Mouse (Mus musculus): ENCODE measurements at regions not wholly inside any gene's neighbourhood (a gene's known extent, or its start where the extent isn't known, plus 50 kb on each side); places are given as distances from the start of the nearest gene placed in this dataset.

- 71% methylated on average over 3 of the region's 3 CpGs for WGBS
- no peaks in the 10 kb centered on the region for H3K9me3 ChIP-seq (ENCODE audit: control insufficient read depth, low read length)
- H3K27me3 ChIP-seq (ENCODE audit: control insufficient read depth, insufficient read depth, low read length) = no peaks in the 10 kb centered on the region
- H3K4me1 ChIP-seq (ENCODE audit: control insufficient read depth, insufficient read depth, low read length) = no peaks in the 10 kb centered on the region
- no peaks in the 10 kb centered on the region for H3K36me3 ChIP-seq (ENCODE audit: control insufficient read depth, insufficient read depth, low read length)
- no peak overlapping the region for H3K27ac ChIP-seq (ENCODE audit: low read depth, low read length)
- no peak for ATAC-seq (ENCODE audit: low read depth)
- no peak overlapping the region for H3K9ac ChIP-seq (replicated peaks; ENCODE audit: low read depth, low read length)
- no peak overlapping the region for H3K4me3 ChIP-seq (ENCODE audit: low read depth, low read length)
- no peak overlapping the region for H3K4me2 ChIP-seq (ENCODE audit: low read depth, low read length)
Measured at GRCm38 (mm10) chr9:52422622-52423021, 254.2 kb upstream of the Zc3h12c start.

DNA sequence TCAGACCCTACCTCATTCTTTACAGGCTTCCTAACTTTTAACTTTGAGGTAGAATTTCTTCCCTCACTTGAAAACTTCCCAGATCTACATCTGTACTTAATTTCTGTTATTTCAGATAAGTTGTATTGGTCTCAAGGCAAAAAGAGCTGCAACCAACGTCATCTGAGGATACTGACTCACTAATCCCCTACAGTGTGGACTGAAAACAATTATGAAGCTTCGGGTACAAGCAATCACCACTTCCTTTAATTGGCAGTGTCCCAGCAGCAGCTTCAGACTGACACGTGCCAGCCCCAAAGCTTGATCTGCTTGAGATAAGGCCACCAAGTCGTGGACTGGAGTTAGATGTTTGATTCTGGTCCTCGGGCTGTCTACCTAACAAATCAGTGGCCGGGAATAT lies 247.3 kb upstream of the Zc3h12c start:
- Histone ChIP-seq H3K4me1 (ENCODE audit: control insufficient read depth, insufficient read depth, low read length) (no peaks in the 10 kb centered on the region), H3K9ac (replicated peaks; ENCODE audit: low read depth, low read length) (no peak overlapping the region), H3K9me3 (ENCODE audit: control insufficient read depth, low read length) (no peaks in the 10 kb centered on the region), H3K27me3 (ENCODE audit: control insufficient read depth, insufficient read depth, low read length) (no peaks in the 10 kb centered on the region), H3K27ac (ENCODE audit: low read depth, low read length) (no peak overlapping the region), H3K4me3 (ENCODE audit: low read depth, low read length) (no peak overlapping the region), H3K36me3 (ENCODE audit: control insufficient read depth, insufficient read depth, low read length) (no peaks in the 10 kb centered on the region), H3K4me2 (ENCODE audit: low read depth, low read length) (no peak overlapping the region)
- ATAC-seq (ENCODE audit: low read depth) = no peak
- 84% methylated on average over 6 of the region's 6 CpGs for WGBS

DNA sequence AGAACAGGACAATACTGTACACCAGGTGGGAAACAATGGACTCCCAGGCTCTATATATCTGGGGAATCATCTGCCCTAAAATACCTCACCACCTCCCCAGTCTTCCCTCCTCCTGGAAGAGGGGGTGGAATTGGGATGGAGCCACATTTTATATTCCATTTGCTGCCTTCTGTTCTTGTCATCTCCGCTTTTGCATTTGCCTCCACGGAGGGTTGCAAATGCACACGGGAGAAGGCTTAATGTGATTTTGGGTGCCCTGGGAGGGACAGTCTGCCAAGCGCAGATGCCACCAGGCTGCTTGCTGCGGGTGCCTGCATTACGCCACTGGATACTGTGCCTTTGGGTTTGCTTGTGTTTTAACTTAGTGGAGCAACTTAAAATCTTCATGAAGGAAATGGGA lies 239.5 kb upstream of the Zc3h12c start:
- Histone ChIP-seq H3K9ac (replicated peaks; ENCODE audit: low read depth, low read length) (no peak overlapping the region), H3K36me3 (ENCODE audit: control insufficient read depth, insufficient read depth, low read length) (no peaks in the 10 kb centered on the region), H3K4me2 (ENCODE audit: low read depth, low read length) (no peak overlapping the region), H3K4me3 (ENCODE audit: low read depth, low read length) (no peak overlapping the region), H3K27ac (ENCODE audit: low read depth, low read length) (no peak overlapping the region), H3K27me3 (ENCODE audit: control insufficient read depth, insufficient read depth, low read length) (no peaks in the 10 kb centered on the region), H3K4me1 (ENCODE audit: control insufficient read depth, insufficient read depth, low read length) (no peaks in the 10 kb centered on the region), H3K9me3 (ENCODE audit: control insufficient read depth, low read length) (no peaks in the 10 kb centered on the region)
- no peak for ATAC-seq (ENCODE audit: low read depth)
- 89% methylated on average over 6 of the region's 6 CpGs for WGBS

- Histone ChIP-seq H3K4me1 (ENCODE audit: control insufficient read depth, insufficient read depth, low read length) (no peaks in the 10 kb centered on the region), H3K27ac (ENCODE audit: low read depth, low read length) (no peak overlapping the region), H3K4me3 (ENCODE audit: low read depth, low read length) (no peak overlapping the region), H3K36me3 (ENCODE audit: control insufficient read depth, insufficient read depth, low read length) (no peaks in the 10 kb centered on the region), H3K9ac (replicated peaks; ENCODE audit: low read depth, low read length) (no peak overlapping the region), H3K27me3 (ENCODE audit: control insufficient read depth, insufficient read depth, low read length) (no peaks in the 10 kb centered on the region), H3K9me3 (ENCODE audit: control insufficient read depth, low read length) (no peaks in the 10 kb centered on the region), H3K4me2 (ENCODE audit: low read depth, low read length) (no peak overlapping the region)
- ATAC-seq (ENCODE audit: low read depth) = no peak
- WGBS = 83% methylated on average over 2 of the region's 2 CpGs
Measured at GRCm38 (mm10) chr9:52402496-52402895, 234.1 kb upstream of the Zc3h12c start.

DNA sequence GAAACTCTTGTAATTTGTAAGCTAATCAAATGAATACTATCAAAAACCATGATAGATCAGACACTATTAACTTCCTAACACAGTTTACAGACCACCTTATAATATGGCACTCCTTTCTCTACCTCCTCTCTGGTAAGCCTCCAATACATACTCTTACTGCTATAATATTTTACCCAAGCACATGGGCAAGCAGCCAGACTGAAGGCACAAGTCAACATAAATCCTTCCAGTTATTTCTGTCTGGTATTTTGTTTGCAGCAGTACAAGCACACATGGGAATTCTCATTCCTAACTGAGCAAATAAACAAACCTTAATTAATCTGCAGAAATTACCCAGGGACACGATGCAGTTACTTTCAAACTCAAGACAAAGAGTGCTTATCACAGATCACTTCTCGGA lies 210.7 kb upstream of the Zc3h12c start:
- no peak overlapping the region for H3K27ac ChIP-seq (ENCODE audit: low read depth, low read length)
- no peaks in the 10 kb centered on the region for H3K4me1 ChIP-seq (ENCODE audit: control insufficient read depth, insufficient read depth, low read length)
- no peak overlapping the region for H3K9ac ChIP-seq (replicated peaks; ENCODE audit: low read depth, low read length)
- no peak overlapping the region for H3K4me3 ChIP-seq (ENCODE audit: low read depth, low read length)
- WGBS = 56% methylated on average over 2 of the region's 2 CpGs
- H3K27me3 ChIP-seq (ENCODE audit: control insufficient read depth, insufficient read depth, low read length) = no peaks in the 10 kb centered on the region
- H3K9me3 ChIP-seq (ENCODE audit: control insufficient read depth, low read length) = no peaks in the 10 kb centered on the region
- no peaks in the 10 kb centered on the region for H3K36me3 ChIP-seq (ENCODE audit: control insufficient read depth, insufficient read depth, low read length)
- no peak overlapping the region for H3K4me2 ChIP-seq (ENCODE audit: low read depth, low read length)
- ATAC-seq (ENCODE audit: low read depth) = no peak

DNA sequence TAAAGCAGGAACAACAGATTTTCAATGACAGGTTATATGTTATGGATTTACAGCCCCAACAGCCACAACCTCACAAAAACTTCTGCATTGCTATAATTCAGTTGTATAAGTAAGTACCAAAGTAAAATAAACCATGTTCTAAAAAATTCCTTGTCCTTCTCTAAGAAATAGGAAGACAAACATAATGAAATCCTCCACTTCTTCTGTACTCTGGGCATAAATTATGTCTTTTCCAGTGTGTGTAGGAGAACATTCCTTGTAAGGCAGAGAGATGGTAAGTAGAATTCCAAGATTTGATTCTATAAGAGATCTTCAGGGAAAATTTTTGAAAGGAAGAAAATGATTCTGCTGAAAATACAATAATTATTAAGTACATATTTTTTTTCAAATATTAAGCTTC lies 209.4 kb upstream of the Zc3h12c start:
- Histone ChIP-seq H3K4me3 (ENCODE audit: low read depth, low read length) (no peak overlapping the region), H3K4me1 (ENCODE audit: control insufficient read depth, insufficient read depth, low read length) (no peaks in the 10 kb centered on the region), H3K9me3 (ENCODE audit: control insufficient read depth, low read length) (no peaks in the 10 kb centered on the region), H3K9ac (replicated peaks; ENCODE audit: low read depth, low read length) (no peak overlapping the region), H3K27ac (ENCODE audit: low read depth, low read length) (no peak overlapping the region), H3K4me2 (ENCODE audit: low read depth, low read length) (no peak overlapping the region), H3K36me3 (ENCODE audit: control insufficient read depth, insufficient read depth, low read length) (no peaks in the 10 kb centered on the region), H3K27me3 (ENCODE audit: control insufficient read depth, insufficient read depth, low read length) (no peaks in the 10 kb centered on the region)
- no peak for ATAC-seq (ENCODE audit: low read depth)

- Histone ChIP-seq H3K9me3 (ENCODE audit: control insufficient read depth, low read length) (no peaks in the 10 kb centered on the region), H3K9ac (replicated peaks; ENCODE audit: low read depth, low read length) (no peak overlapping the region), H3K4me1 (ENCODE audit: control insufficient read depth, insufficient read depth, low read length) (no peaks in the 10 kb centered on the region), H3K4me2 (ENCODE audit: low read depth, low read length) (no peak overlapping the region), H3K4me3 (ENCODE audit: low read depth, low read length) (no peak overlapping the region), H3K27ac (ENCODE audit: low read depth, low read length) (no peak overlapping the region), H3K27me3 (ENCODE audit: control insufficient read depth, insufficient read depth, low read length) (no peaks in the 10 kb centered on the region), H3K36me3 (ENCODE audit: control insufficient read depth, insufficient read depth, low read length) (no peaks in the 10 kb centered on the region)
- 86% methylated on average over 3 of the region's 3 CpGs for WGBS
- ATAC-seq (ENCODE audit: low read depth) = no peak
Measured at GRCm38 (mm10) chr9:52376914-52377313, 208.5 kb upstream of the Zc3h12c start.

GRCm38 (mm10) chr9:52371296-52371695 lies 202.9 kb upstream of the Zc3h12c start:
- ATAC-seq (ENCODE audit: low read depth) = no peak
- Histone ChIP-seq H3K27me3 (ENCODE audit: control insufficient read depth, insufficient read depth, low read length) (no peaks in the 10 kb centered on the region), H3K4me3 (ENCODE audit: low read depth, low read length) (no peak overlapping the region), H3K4me2 (ENCODE audit: low read depth, low read length) (no peak overlapping the region), H3K4me1 (ENCODE audit: control insufficient read depth, insufficient read depth, low read length) (no peaks in the 10 kb centered on the region), H3K9ac (replicated peaks; ENCODE audit: low read depth, low read length) (no peak overlapping the region), H3K27ac (ENCODE audit: low read depth, low read length) (no peak overlapping the region), H3K9me3 (ENCODE audit: control insufficient read depth, low read length) (no peaks in the 10 kb centered on the region), H3K36me3 (ENCODE audit: control insufficient read depth, insufficient read depth, low read length) (no peaks in the 10 kb centered on the region)
- 96% methylated on average over 1 of the region's 1 CpGs for WGBS

DNA sequence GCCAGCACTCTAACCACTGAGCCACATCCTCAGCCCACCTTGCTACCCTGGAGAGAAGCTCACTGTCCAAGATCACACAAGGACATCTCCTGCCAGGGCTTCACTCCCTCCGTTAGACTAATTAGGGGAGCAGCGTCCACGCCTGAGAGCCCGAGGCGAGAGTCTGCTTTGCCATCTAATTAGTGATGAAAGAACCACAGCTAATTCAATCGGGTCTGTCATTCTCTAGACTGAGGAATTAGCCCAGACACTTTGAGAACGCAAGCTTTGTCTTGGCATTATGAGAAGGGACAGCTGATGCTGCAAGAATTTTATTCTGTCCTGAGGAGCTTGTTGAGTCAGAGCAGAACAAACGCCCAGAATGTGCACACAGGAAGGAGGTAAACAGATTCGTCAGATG lies 200.5 kb upstream of the Zc3h12c start:
- Histone ChIP-seq H3K9me3 (ENCODE audit: control insufficient read depth, low read length) (no peaks in the 10 kb centered on the region), H3K4me2 (ENCODE audit: low read depth, low read length) (no peak overlapping the region), H3K36me3 (ENCODE audit: control insufficient read depth, insufficient read depth, low read length) (no peaks in the 10 kb centered on the region), H3K27ac (ENCODE audit: low read depth, low read length) (no peak overlapping the region), H3K4me1 (ENCODE audit: control insufficient read depth, insufficient read depth, low read length) (no peaks in the 10 kb centered on the region), H3K27me3 (ENCODE audit: control insufficient read depth, insufficient read depth, low read length) (no peaks in the 10 kb centered on the region), H3K9ac (replicated peaks; ENCODE audit: low read depth, low read length) (no peak overlapping the region), H3K4me3 (ENCODE audit: low read depth, low read length) (no peak overlapping the region)
- no peak for ATAC-seq (ENCODE audit: low read depth)
- WGBS = 36% methylated on average over 9 of the region's 9 CpGs

- Histone ChIP-seq H3K36me3 (ENCODE audit: control insufficient read depth, insufficient read depth, low read length) (no peaks in the 10 kb centered on the region), H3K9me3 (ENCODE audit: control insufficient read depth, low read length) (no peaks in the 10 kb centered on the region), H3K27me3 (ENCODE audit: control insufficient read depth, insufficient read depth, low read length) (no peaks in the 10 kb centered on the region), H3K27ac (ENCODE audit: low read depth, low read length) (no peak overlapping the region), H3K4me1 (ENCODE audit: control insufficient read depth, insufficient read depth, low read length) (no peaks in the 10 kb centered on the region), H3K9ac (replicated peaks; ENCODE audit: low read depth, low read length) (no peak overlapping the region), H3K4me2 (ENCODE audit: low read depth, low read length) (no peak overlapping the region), H3K4me3 (ENCODE audit: low read depth, low read length) (no peak overlapping the region)
- WGBS = 85% methylated on average over 3 of the region's 3 CpGs
- ATAC-seq (ENCODE audit: low read depth) = no peak
Measured at GRCm38 (mm10) chr9:52368080-52368479, 199.7 kb upstream of the Zc3h12c start.

Measured in neural tube, embryonic 14.5 days (tissue).